Mouse (Mus musculus) mesoderm, embryonic 11.5 days (tissue): ENCODE measurements around the gene Il17ra.

Source experiments
- DNase-seq: peaks from one replicate; pipeline ENCODE4 v3.0.0-alpha.2; 2012; ENCODE audit warnings: low read depth, low spot score

Il17ra gene

GRCm38 (mm10) chr6:120508645-120509044 is 45.6 kb downstream of the Il17ra start:
- DNase-seq: no peak

DNA sequence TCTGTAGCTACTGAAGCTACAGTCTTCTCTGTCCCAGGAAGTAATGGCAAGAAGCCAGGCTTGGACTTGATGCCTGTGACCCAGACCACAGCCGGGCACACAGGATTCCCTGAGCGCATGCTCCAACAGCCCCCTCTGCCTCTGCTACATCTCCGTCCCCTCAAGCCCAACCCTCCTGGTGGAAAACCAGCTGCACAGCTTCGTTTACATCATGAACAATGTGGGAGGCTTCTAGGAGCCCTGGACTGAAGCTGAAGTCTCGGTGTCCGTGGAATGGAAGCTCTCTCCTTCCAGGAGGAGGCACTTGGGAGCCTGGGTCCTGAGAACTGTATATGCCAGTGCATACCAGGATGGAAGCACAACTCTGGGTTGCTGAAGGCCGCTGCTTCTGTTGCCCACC is 46.9 kb downstream of the Il17ra start:
- DNase-seq: no peak

- DNase-seq: no peak
These were observed 47.4 kb downstream of the Il17ra start for GRCm38 (mm10) chr6:120510425-120510824.

DNA sequence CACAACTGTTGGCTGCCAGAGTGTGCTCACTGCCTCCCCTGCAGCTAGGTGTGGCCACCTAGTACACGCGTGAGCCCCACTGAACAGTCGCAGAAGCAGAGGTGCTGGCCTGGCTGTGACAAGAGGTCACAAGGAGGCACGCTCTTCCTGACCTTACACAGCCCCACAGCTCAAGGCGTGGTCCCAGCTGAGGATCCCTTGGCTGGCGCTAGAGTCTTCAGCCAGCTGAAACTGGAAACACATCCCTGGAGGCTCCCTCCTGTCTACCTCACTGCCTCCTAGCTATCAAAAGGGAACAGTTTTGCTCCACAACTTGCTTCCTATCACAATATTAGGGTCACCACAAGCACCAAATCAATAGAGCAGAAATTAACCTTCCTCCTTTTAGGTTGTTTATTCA is 48.2 kb downstream of the Il17ra start:
- DNase-seq: no peak

DNA sequence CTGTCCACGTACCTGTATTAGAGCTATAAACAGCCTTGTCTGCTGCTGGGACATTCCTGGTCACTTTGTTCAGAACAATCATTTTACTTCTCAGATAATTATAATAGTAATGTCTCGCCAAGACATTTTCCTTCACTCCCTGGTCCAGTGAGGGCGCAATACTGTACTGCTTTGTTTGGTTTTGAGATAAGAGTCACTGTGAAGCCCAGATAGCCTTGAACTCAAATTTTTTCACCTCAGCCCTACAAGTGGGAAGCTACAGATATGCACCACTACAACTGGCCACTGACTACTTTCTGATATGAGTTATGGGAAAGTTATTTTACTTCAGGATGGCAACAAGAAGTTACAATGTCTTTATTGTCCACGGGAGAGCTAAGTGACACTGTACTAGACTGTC is 53.4 kb downstream of the Il17ra start:
- no peak for DNase-seq

DNA sequence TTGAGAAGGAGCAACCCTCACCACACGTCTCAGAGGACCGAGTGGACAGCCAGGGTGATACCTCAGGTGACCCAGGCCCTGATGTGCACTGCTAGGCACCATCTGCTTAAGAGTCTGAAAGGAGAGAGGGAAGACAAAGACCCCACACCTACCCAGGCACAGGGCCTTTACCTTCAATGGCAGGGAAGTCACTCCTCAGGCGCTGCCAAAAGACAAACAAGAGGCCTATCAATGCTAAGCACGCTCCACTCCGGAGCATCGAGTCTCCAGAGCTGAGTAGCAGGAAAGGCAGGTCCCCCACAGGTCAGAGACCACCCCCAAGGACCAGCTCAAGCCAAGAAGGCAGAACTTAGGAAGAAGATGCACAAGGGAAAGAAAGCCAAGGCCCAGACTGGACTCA is 53.8 kb downstream of the Il17ra start:
- DNase-seq: no peak

- DNase-seq: no peak
These were observed 54.3 kb downstream of the Il17ra start for GRCm38 (mm10) chr6:120517311-120517710.

GRCm38 (mm10) chr6:120519647-120520046 is 56.6 kb downstream of the Il17ra start:
- DNase-seq: no peak

DNA sequence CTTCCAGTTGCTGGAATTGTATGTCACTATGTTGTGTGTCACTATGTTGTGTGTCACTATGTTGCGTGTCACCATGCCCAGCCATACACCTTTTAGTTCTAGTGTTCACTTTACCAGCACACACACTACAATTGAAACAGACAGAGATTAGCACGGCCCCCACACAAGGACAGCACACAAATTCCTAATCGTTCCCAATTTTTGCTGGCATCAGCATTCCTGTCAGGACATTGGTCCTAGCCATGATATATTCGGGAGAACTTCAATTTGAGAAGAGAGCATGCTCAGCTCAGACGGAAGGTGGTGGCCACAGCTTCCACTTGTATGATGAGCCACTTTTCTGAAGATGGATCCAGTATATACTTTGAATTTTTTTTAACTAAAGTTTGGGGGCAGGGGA is 61.7 kb downstream of the Il17ra start:
- no peak for DNase-seq

DNA sequence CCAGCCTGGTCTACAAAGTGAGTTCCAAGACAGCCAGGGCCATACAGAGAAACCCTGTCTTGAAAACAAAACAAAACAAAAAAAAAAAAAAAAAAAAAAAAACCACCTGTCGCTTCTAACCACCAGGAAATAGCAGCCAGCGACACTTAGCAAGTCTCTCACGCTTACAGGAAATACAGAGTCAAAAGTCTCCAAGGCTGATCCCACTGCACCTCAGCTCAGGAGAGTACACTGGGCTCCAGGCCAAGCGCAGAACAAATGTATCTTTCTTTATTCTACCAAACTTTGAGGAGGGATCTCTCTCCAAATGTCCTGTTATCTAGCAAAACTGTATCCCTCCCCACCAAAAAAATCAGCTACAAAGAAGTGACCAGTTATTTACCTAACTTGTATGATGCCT is 66.1 kb downstream of the Il17ra start:
- DNase-seq: no peak

DNA sequence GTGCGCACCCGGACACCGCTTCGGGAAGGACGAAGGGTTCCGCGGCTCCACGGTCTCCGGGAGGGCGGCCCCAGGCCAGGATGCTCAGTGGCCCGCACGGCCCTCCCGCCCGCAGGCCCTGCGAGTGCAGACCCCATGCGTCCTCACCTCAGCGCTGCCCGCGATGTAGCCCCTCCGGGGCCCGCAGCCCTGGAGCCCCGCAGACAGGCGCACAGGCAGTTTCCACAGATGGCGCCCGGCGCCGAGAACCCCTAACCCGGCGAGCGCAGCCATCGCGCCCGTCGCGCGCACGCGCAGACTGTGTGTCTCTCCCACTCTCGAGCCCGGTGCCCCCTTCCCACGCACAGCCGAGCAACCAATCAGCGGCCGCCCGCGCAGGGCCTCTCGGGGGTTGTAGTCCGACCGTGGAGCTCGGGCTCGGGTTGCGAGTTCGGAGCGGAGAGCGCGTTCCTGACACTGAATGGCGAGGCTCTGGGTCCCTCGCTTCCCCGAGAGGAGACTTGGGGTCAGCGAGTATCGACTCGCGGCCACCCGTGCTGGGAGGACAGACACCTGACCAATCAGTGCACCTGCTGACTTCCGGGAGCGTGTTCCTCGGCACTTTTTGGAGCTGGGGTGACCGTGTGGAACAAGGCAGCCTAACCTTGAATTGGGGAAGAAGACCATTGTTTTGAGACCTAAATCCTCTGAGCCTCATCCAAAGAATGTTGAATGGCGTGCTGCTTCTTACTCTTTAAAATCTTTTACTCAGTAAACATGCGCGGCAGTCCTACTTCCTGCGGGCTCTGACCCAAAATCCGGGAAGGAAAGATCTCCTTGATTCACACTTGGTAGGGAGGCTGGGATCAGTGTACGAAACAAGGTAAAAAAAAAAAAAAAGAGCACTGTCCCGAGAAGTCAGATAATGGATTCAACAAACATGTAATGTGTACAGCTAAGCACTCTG is 68.2 kb downstream of the Il17ra start, which contains the start of gene Hdhd5:
Hdhd5 (minus strand) TSS at position 300 of the 946 bp plus-strand sequence.
- DNase-seq: peak; percentile 96

DNA sequence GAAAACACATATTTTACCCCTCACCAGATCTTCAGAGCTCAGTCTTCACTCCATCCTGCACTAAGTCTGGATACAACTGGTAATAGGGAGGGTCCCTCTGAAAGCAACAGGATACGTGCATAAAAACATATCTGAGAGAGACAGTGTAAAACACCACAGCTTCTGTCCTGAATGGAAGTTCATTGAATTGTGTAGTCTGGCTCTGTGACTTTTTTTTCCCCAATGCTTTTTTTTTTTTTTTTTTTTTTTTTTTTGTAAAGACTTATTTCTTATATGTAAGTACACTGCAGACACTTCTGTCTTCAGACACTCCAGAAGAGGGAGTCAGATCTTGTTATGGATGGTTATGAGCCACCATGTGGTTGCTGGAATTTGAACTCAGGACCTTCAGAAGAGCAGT is 69.5 kb downstream of the Il17ra start:
- no peak for DNase-seq

GRCm38 (mm10) chr6:120536337-120536736 is 73.3 kb downstream of the Il17ra start:
- no peak for DNase-seq
